12 mouse cellular contexts compared by ENCODE assay signal in genomic region chr6:108307770-108308169, GRCm38 (mm10).
A peak's percentile ranks its signal among the peaks of the same experiment; 100 is the strongest.
DNase-seq lines count a peak whose midpoint lies in the region; ATAC-seq and TF ChIP-seq lines count a peak whose summit lies in the region.
"Had no signal": no experiment of that assay in that cellular context is flagged by ENCODE, and none has a peak within 500 bp of the region (broad histone marks: within the 10 kb centered on the region; RNA-seq: fewer than 3 reads in every experiment).

No protein-coding gene starts in this region.

- H3K9ac ChIP-seq in lung, embryonic 14.5 days, result no peak overlapping the region
- H3K9ac ChIP-seq in lung, postnatal 0 days (replicated peaks; ENCODE audit: low read depth), result no peak overlapping the region
- peak overlapping the region; percentile 15; the same call in 1 of the 2 replicates for H3K9ac ChIP-seq in liver, embryonic 13.5 days
- H3K9ac ChIP-seq: embryonic facial prominence, embryonic 15.5 days had no signal

- no peak for TF ChIP-seq POLR2A in bone marrow macrophage, adult 2 months (IDR thresholded peaks at IDR 0.05; ENCODE audit: borderline replicate concordance, low read depth, low read length)

- no peak overlapping the region for H3K4me2 ChIP-seq in lung, embryonic 14.5 days
- H3K4me2 ChIP-seq in lung, postnatal 0 days (replicated peaks; ENCODE audit: low read depth, low read length), result no peak overlapping the region; the same call in 1 of the 2 replicates
- peak overlapping the region; percentile 48 for H3K4me2 ChIP-seq in liver, embryonic 13.5 days
- H3K4me2 ChIP-seq: embryonic facial prominence, embryonic 15.5 days had no signal

- TF ChIP-seq CTCF in lung, embryonic 14.5 days (IDR thresholded peaks at IDR 0.05; ENCODE audit: low read depth), result no peak
- no peak for TF ChIP-seq CTCF in lung, postnatal 0 days (IDR thresholded peaks at IDR 0.05)
- no peak for TF ChIP-seq CTCF in bone marrow macrophage, adult 2 months (IDR thresholded peaks at IDR 0.05; ENCODE audit: low read depth, low read length)

- 88% methylated on average over 6 of the region's 6 CpGs for WGBS in lung, embryonic 14.5 days
- WGBS in lung, postnatal 0 days, result 88% methylated on average over 6 of the region's 6 CpGs
- 86% methylated on average over 6 of the region's 6 CpGs for WGBS in liver, embryonic 13.5 days (ENCODE audit: insufficient replicate concordance)
- WGBS in embryonic facial prominence, embryonic 10.5 days, result 94% methylated on average over 6 of the region's 6 CpGs

- H3K4me1 ChIP-seq in lung, embryonic 14.5 days (ENCODE audit: insufficient read depth), result peaks cover 14% of the 10 kb centered on the region
- H3K4me1 ChIP-seq in lung, postnatal 0 days (ENCODE audit: insufficient read depth, low read depth, low read length), result peaks cover 16% of the 10 kb centered on the region; the same call in 1 of the 2 replicates
- H3K4me1 ChIP-seq in bone marrow macrophage, adult 2 months (ENCODE audit: control insufficient read depth, insufficient read depth, low read length), result peaks cover 21% of the 10 kb centered on the region
- peaks cover 30% of the 10 kb centered on the region for H3K4me1 ChIP-seq in liver, embryonic 13.5 days (replicated peaks)
- H3K4me1 ChIP-seq in embryonic facial prominence, embryonic 10.5 days, result peaks cover 48% of the 10 kb centered on the region

- no peak overlapping the region for H3K4me3 ChIP-seq in lung, embryonic 14.5 days (ENCODE audit: low read depth, low read length)
- H3K4me3 ChIP-seq in lung, postnatal 0 days (ENCODE audit: low read depth, low read length), result no peak overlapping the region
- H3K4me3 ChIP-seq in bone marrow macrophage, adult 2 months (ENCODE audit: insufficient read depth, low read length), result peak overlapping the region; percentile 45
- H3K4me3 ChIP-seq in liver, embryonic 13.5 days (replicated peaks), result peak overlapping the region; percentile 41
- H3K4me3 ChIP-seq in embryonic facial prominence, embryonic 10.5 days, result no peak overlapping the region
- H3K4me3 ChIP-seq: embryonic facial prominence, embryonic 15.5 days; limb, embryonic 10.5 days had no signal

- H3K36me3 ChIP-seq in lung, embryonic 14.5 days (ENCODE audit: insufficient read depth), result no peaks in the 10 kb centered on the region
- H3K36me3 ChIP-seq in lung, postnatal 0 days (ENCODE audit: insufficient read depth, low read length), result no peaks in the 10 kb centered on the region
- H3K36me3 ChIP-seq in liver, embryonic 13.5 days, result no peaks in the 10 kb centered on the region
- no peaks in the 10 kb centered on the region for H3K36me3 ChIP-seq in embryonic facial prominence, embryonic 10.5 days (replicated peaks)
- H3K36me3 ChIP-seq: embryonic facial prominence, embryonic 15.5 days; limb, embryonic 10.5 days had no signal

- H3K27ac ChIP-seq in lung, embryonic 14.5 days (ENCODE audit: low read depth), result peak overlapping the region; percentile 88; the same call in 1 of the 2 replicates
- no peak overlapping the region for H3K27ac ChIP-seq in lung, postnatal 0 days (ENCODE audit: low read length)
- H3K27ac ChIP-seq in bone marrow macrophage, adult 2 months (ENCODE audit: insufficient read depth, low read depth, low read length), result peak overlapping the region; percentile 70
- no peak overlapping the region for H3K27ac ChIP-seq in liver, embryonic 13.5 days
- no peak overlapping the region for H3K27ac ChIP-seq in embryonic facial prominence, embryonic 10.5 days (replicated peaks)
- H3K27ac ChIP-seq: embryonic facial prominence, embryonic 15.5 days; limb, embryonic 10.5 days had no signal

- H3K27me3 ChIP-seq in lung, embryonic 14.5 days (ENCODE audit: insufficient read depth, low read length), result no peaks in the 10 kb centered on the region
- H3K27me3 ChIP-seq in lung, postnatal 0 days (replicated peaks; ENCODE audit: insufficient read depth, low read length), result no peaks in the 10 kb centered on the region
- H3K27me3 ChIP-seq in liver, embryonic 13.5 days, result no peaks in the 10 kb centered on the region
- H3K27me3 ChIP-seq in embryonic facial prominence, embryonic 10.5 days (replicated peaks; ENCODE audit: low read depth, poor library complexity, severe bottlenecking), result no peaks in the 10 kb centered on the region
- H3K27me3 ChIP-seq: embryonic facial prominence, embryonic 15.5 days had no signal

- H3K9me3 ChIP-seq in lung, embryonic 14.5 days (ENCODE audit: low read depth, low read length), result no peaks in the 10 kb centered on the region
- no peaks in the 10 kb centered on the region for H3K9me3 ChIP-seq in lung, postnatal 0 days (ENCODE audit: low read length)
- no peaks in the 10 kb centered on the region for H3K9me3 ChIP-seq in liver, embryonic 13.5 days (replicated peaks)
- no peaks in the 10 kb centered on the region for H3K9me3 ChIP-seq in embryonic facial prominence, embryonic 10.5 days
- H3K9me3 ChIP-seq: embryonic facial prominence, embryonic 15.5 days; limb, embryonic 10.5 days had no signal

- no peak for DNase-seq in lung, embryonic 14.5 days
- DNase-seq in lung, postnatal 0 days (ENCODE audit: low spot score), result no peak
- no peak for DNase-seq in liver, embryonic 13.5 days
- peak; percentile 25 for DNase-seq in thymus, postnatal 25 days
- DNase-seq in embryonic facial prominence, embryonic 10.5 days (ENCODE audit: low spot score), result no peak
- DNase-seq: cerebellum, postnatal 25 days; lung, postnatal 4 days had no signal

- ATAC-seq in lung, embryonic 14.5 days (ENCODE audit: insufficient read depth), result no peak
- ATAC-seq in lung, postnatal 0 days, result no peak
- ATAC-seq in liver, embryonic 13.5 days (ENCODE audit: low read depth), result no peak
- ATAC-seq in erythroid progenitor cell, adult 5-6 weeks (replicated peaks; ENCODE audit: low FRiP score, poor library complexity, severe bottlenecking), result no peak
- ATAC-seq: hindbrain, embryonic 16.5 days had no signal

- no peak for TF ChIP-seq EP300 in lung, postnatal 0 days (IDR thresholded peaks at IDR 0.05)

Comparison
In these comparisons a context has a peak if more than half of its experiments do, and no peak if none do; other contexts are left out.
1. H3K27ac ChIP-seq: peak in lung, embryonic 14.5 days (single experiment) and bone marrow macrophage, adult 2 months (single experiment); none in lung, postnatal 0 days (single experiment), liver, embryonic 13.5 days (single experiment) and embryonic facial prominence, embryonic 10.5 days (single experiment).
2. H3K4me3 ChIP-seq: peak in bone marrow macrophage, adult 2 months (single experiment) and liver, embryonic 13.5 days (single experiment); none in lung, embryonic 14.5 days (single experiment), lung, postnatal 0 days (single experiment) and embryonic facial prominence, embryonic 10.5 days (single experiment).